Mouse (Mus musculus) midbrain, embryonic 13.5 days (tissue): ENCODE results near the gene Tac1. TPM values are rescaled to one million over a fixed set of nuclear protein-coding genes. Genes with fewer than 3 reads are reported as not detected.
A peak's percentile ranks its signal among the peaks of the same experiment; 100 is the strongest.
"Not testable (repeated sequence)": the region's sequence is repeated elsewhere in the genome, so short reads cannot be mapped to it uniquely, and the experiment has no call there.

ENCODE experiments used
- ATAC-seq: fragments of 200-750 bp; cut with Nextera tagmentation; 2 replicates; pipeline ENCODE4 v1.8.0; 2017; ENCODE audit warnings: mild to moderate bottlenecking, moderate TSS enrichment, moderate library complexity
- H3K27ac ChIP-seq: fragments of 300-500 bp; sonication (generic); 2 replicates; pipeline ENCODE4 v1.5.1; 2015; ENCODE audit warnings: inconsistent platforms, mild to moderate bottlenecking, moderate library complexity
- H3K27me3 ChIP-seq: fragments of 300-500 bp; sonication (generic); 2 replicates; pipeline ENCODE4 v1.6.1; 2015; ENCODE audit warnings: mild to moderate bottlenecking, inconsistent platforms
- H3K36me3 ChIP-seq: fragments of 300-500 bp; sonication (generic); 2 replicates; pipeline ENCODE4 v1.6.1; 2015; ENCODE audit warnings: mild to moderate bottlenecking, inconsistent platforms
- H3K4me1 ChIP-seq: fragments of 300-500 bp; sonication (generic); replicated peaks from 2 replicates; pipeline ENCODE4 v1.6.1; 2015; ENCODE audit warnings: inconsistent platforms
- H3K4me2 ChIP-seq: fragments of 300-500 bp; sonication (generic); replicated peaks from 2 replicates; pipeline ENCODE4 v1.6.1; 2015; ENCODE audit warnings: moderate library complexity, mild to moderate bottlenecking, inconsistent platforms
- H3K4me3 ChIP-seq: fragments of 300-500 bp; sonication (generic); replicated peaks from 2 replicates; pipeline ENCODE4 v1.5.1; 2015; ENCODE audit warnings: mild to moderate bottlenecking, inconsistent platforms
- H3K9ac ChIP-seq: fragments of 300-500 bp; sonication (generic); replicated peaks from 2 replicates; pipeline ENCODE4 v1.6.1; 2015; ENCODE audit warnings: mild to moderate bottlenecking, inconsistent platforms
- H3K9me3 ChIP-seq: fragments of 300-500 bp; sonication (generic); 2 replicates; pipeline ENCODE4 v1.6.1; 2016; ENCODE audit warnings: mild to moderate bottlenecking, inconsistent platforms
- WGBS: fragments of 180-500 bp; shearing (Covaris S2); methylation state at CpG from one replicate; pipeline ENCODE4 v1.1.7; 2015; 5-methylcytosine and 5-hydroxymethylcytosine counted together
- polyA plus RNA-seq: library from polyadenylated mRNA; unstranded; fragments of >200 nt; fragmentation: Nextera tagmentation; extraction: Ambion mirVana; gene quantifications from 2 replicates; pipeline ENCODE4 v1.2.1, GENCODE M21; 2015

The Tac1 gene
- 34.9 and 40.0 TPM in 2 replicates for polyA plus RNA-seq

GRCm38 (mm10) chr6:7554829-7555391, at the start of gene Tac1:
Tac1 (plus strand) TSS chr6:7554879.
- peak; percentile 87 for ATAC-seq
- no peaks in the 10 kb centered on the region for H3K9me3 ChIP-seq
- peak within 1 kb of the TSS; percentile 58 for H3K9ac ChIP-seq
- no peaks in the 10 kb centered on the region for H3K36me3 ChIP-seq
- H3K27ac ChIP-seq: no peak within 1 kb of the TSS
- H3K4me3 ChIP-seq: peak within 1 kb of the TSS; percentile 50
- H3K4me1 ChIP-seq: peaks cover 32% of the 10 kb centered on the region
- peaks cover 34% of the 10 kb centered on the region for H3K27me3 ChIP-seq
- H3K4me2 ChIP-seq: peak within 1 kb of the TSS; percentile 72
- 1% methylated on average over 37 of the region's 37 CpGs for WGBS

GRCm38 (mm10) chr6:7543511-7543910, 11.2 kb upstream of the Tac1 start:
- not testable (repeated sequence) for H3K36me3 ChIP-seq, H3K9me3 ChIP-seq, H3K9ac ChIP-seq, H3K4me1 ChIP-seq, ATAC-seq, H3K27me3 ChIP-seq, H3K4me2 ChIP-seq, H3K27ac ChIP-seq, H3K4me3 ChIP-seq
- 89% methylated on average over 2 of the region's 2 CpGs for WGBS

- Histone ChIP-seq H3K4me2 (peak overlapping the region; percentile 72), H3K9ac (peak overlapping the region; percentile 58; the same call in 1 of the 2 replicates), H3K4me1 (peaks cover 32% of the 10 kb centered on the region), H3K27ac (no peak overlapping the region), H3K4me3 (peak overlapping the region; percentile 50), H3K27me3 (peaks cover 34% of the 10 kb centered on the region), H3K36me3 (no peaks in the 10 kb centered on the region), H3K9me3 (no peaks in the 10 kb centered on the region)
- ATAC-seq: peak; percentile 66
- WGBS: under 1% methylated on average over 25 of the region's 25 CpGs
These were observed 1.2 kb downstream of the Tac1 start for GRCm38 (mm10) chr6:7555688-7556476.

- Histone ChIP-seq H3K4me2 (no peak overlapping the region), H3K4me3 (no peak overlapping the region), H3K4me1 (peaks cover 32% of the 10 kb centered on the region), H3K36me3 (no peaks in the 10 kb centered on the region), H3K9ac (no peak overlapping the region), H3K27ac (no peak overlapping the region), H3K9me3 (no peaks in the 10 kb centered on the region), H3K27me3 (peaks cover 34% of the 10 kb centered on the region)
- ATAC-seq: peak; percentile 62
These were observed 3.5 kb downstream of the Tac1 start for GRCm38 (mm10) chr6:7558164-7558563.

GRCm38 (mm10) chr6:7562524-7562923, 7.8 kb downstream of the Tac1 start:
- no peak overlapping the region for H3K9ac ChIP-seq
- 0 out of 2 replicates have a peak, but pooled peaks have one; percentile 49 for ATAC-seq
- no peaks in the 10 kb centered on the region for H3K36me3 ChIP-seq
- H3K27me3 ChIP-seq: no peaks in the 10 kb centered on the region
- no peak overlapping the region for H3K4me2 ChIP-seq
- WGBS: 54% methylated on average over 6 of the region's 6 CpGs
- H3K27ac ChIP-seq: no peak overlapping the region
- peaks cover 7% of the 10 kb centered on the region; the same call in 1 of the 2 replicates for H3K4me1 ChIP-seq
- H3K4me3 ChIP-seq: no peak overlapping the region
- no peaks in the 10 kb centered on the region for H3K9me3 ChIP-seq

GRCm38 (mm10) chr6:7564537-7564936, 9.9 kb downstream of the Tac1 start:
- Histone ChIP-seq H3K27me3 (no peaks in the 10 kb centered on the region), H3K9me3 (no peaks in the 10 kb centered on the region), H3K9ac (no peak overlapping the region), H3K4me1 (no peaks in the 10 kb centered on the region), H3K27ac (no peak overlapping the region), H3K4me2 (no peak overlapping the region), H3K4me3 (no peak overlapping the region), H3K36me3 (no peaks in the 10 kb centered on the region)
- no peak for ATAC-seq
- WGBS: 87% methylated on average over 3 of the region's 3 CpGs

GRCm38 (mm10) chr6:7571144-7571543, 16.5 kb downstream of the Tac1 start:
- no peak overlapping the region for H3K4me3 ChIP-seq
- no peak overlapping the region for H3K4me2 ChIP-seq
- H3K36me3 ChIP-seq: no peaks in the 10 kb centered on the region
- no peaks in the 10 kb centered on the region for H3K27me3 ChIP-seq
- H3K27ac ChIP-seq: no peak overlapping the region
- H3K9me3 ChIP-seq: no peaks in the 10 kb centered on the region
- no peak overlapping the region for H3K9ac ChIP-seq
- no peaks in the 10 kb centered on the region for H3K4me1 ChIP-seq
- 77% methylated on average over 1 of the region's 1 CpGs for WGBS
- no peak for ATAC-seq

GRCm38 (mm10) chr6:7578031-7578430, 23.4 kb downstream of the Tac1 start:
- H3K36me3 ChIP-seq: no peaks in the 10 kb centered on the region
- H3K4me2 ChIP-seq: no peak overlapping the region
- no peak overlapping the region for H3K4me3 ChIP-seq
- no peaks in the 10 kb centered on the region for H3K27me3 ChIP-seq
- no peak overlapping the region for H3K9ac ChIP-seq
- H3K9me3 ChIP-seq: no peaks in the 10 kb centered on the region
- no peak for ATAC-seq
- H3K4me1 ChIP-seq: no peaks in the 10 kb centered on the region
- WGBS: 87% methylated on average over 1 of the region's 1 CpGs
- no peak overlapping the region for H3K27ac ChIP-seq

GRCm38 (mm10) chr6:7594445-7594844, 39.8 kb downstream of the Tac1 start:
- H3K27ac ChIP-seq: no peak overlapping the region
- H3K9ac ChIP-seq: no peak overlapping the region
- H3K36me3 ChIP-seq: no peaks in the 10 kb centered on the region
- H3K9me3 ChIP-seq: no peaks in the 10 kb centered on the region
- H3K4me1 ChIP-seq: no peaks in the 10 kb centered on the region
- 95% methylated on average over 2 of the region's 2 CpGs for WGBS
- no peak overlapping the region for H3K4me2 ChIP-seq
- H3K4me3 ChIP-seq: no peak overlapping the region
- no peaks in the 10 kb centered on the region for H3K27me3 ChIP-seq
- ATAC-seq: no peak

- Histone ChIP-seq H3K27me3 (no peaks in the 10 kb centered on the region), H3K36me3 (no peaks in the 10 kb centered on the region), H3K9me3 (no peaks in the 10 kb centered on the region), H3K27ac (no peak overlapping the region), H3K4me2 (no peak overlapping the region), H3K9ac (no peak overlapping the region), H3K4me1 (peaks cover 7% of the 10 kb centered on the region; the same call in 1 of the 2 replicates), H3K4me3 (no peak overlapping the region)
- 86% methylated on average over 5 of the region's 5 CpGs for WGBS
- ATAC-seq: no peak
These were observed 43.7 kb downstream of the Tac1 start for GRCm38 (mm10) chr6:7598416-7598815.

- WGBS: 64% methylated on average over 2 of the region's 2 CpGs
- ATAC-seq: no peak
- Histone ChIP-seq H3K27ac (no peak overlapping the region), H3K4me1 (peaks cover 7% of the 10 kb centered on the region; the same call in 1 of the 2 replicates), H3K27me3 (no peaks in the 10 kb centered on the region), H3K4me3 (no peak overlapping the region), H3K9ac (no peak overlapping the region), H3K4me2 (no peak overlapping the region), H3K36me3 (no peaks in the 10 kb centered on the region), H3K9me3 (no peaks in the 10 kb centered on the region)
These were observed 45.5 kb downstream of the Tac1 start for GRCm38 (mm10) chr6:7600228-7600627.

GRCm38 (mm10) chr6:7601353-7602094, 46.8 kb downstream of the Tac1 start:
- H3K4me1 ChIP-seq: peaks cover 7% of the 10 kb centered on the region; the same call in 1 of the 2 replicates
- 60% methylated on average over 4 of the region's 4 CpGs for WGBS
- H3K27me3 ChIP-seq: no peaks in the 10 kb centered on the region
- no peak overlapping the region for H3K9ac ChIP-seq
- H3K27ac ChIP-seq: no peak overlapping the region
- H3K9me3 ChIP-seq: no peaks in the 10 kb centered on the region
- no peak overlapping the region for H3K4me2 ChIP-seq
- 0 out of 2 replicates have a peak, but pooled peaks have one; percentile 51 for ATAC-seq
- H3K36me3 ChIP-seq: no peaks in the 10 kb centered on the region
- no peak overlapping the region for H3K4me3 ChIP-seq
